Mouse (Mus musculus): ENCODE measurements at regions not wholly inside any gene's neighbourhood (a gene's known extent, or its start where the extent isn't known, plus 50 kb on each side); places are given as distances from the start of the nearest gene placed in this dataset.
A peak's percentile ranks its signal among the peaks of the same experiment; 100 is the strongest.

- TF ChIP-seq EP300 (IDR thresholded peaks at IDR 0.05; ENCODE audit: insufficient read depth, low read depth, low read length): no peak
- TF ChIP-seq POLR2A (IDR thresholded peaks at IDR 0.05; ENCODE audit: insufficient read depth, low read depth, low read length): no peak
- TF ChIP-seq CTCF (IDR thresholded peaks at IDR 0.05): no peak
- H3K79me2 ChIP-seq (replicated peaks; ENCODE audit: control insufficient read depth, insufficient read depth, low read length): no peaks in the 10 kb centered on the region
- H3K27ac ChIP-seq: no peak overlapping the region
- WGBS: 57% methylated on average over 9 of the region's 9 CpGs
- H3K4me1 ChIP-seq (ENCODE audit: control insufficient read depth, insufficient read depth, low read length): no peaks in the 10 kb centered on the region
- peaks cover 12% of the 10 kb centered on the region for H3K27me3 ChIP-seq (ENCODE audit: control insufficient read depth, insufficient read depth, low read length)
- H3K4me3 ChIP-seq: no peak overlapping the region
- no peak for DNase-seq
- intact Hi-C loops (cut with DNase I): no loop called here
- no peak overlapping the region for H3K9ac ChIP-seq (ENCODE audit: low read depth, low read length)
- H3K36me3 ChIP-seq (ENCODE audit: control insufficient read depth, insufficient read depth, low read length): no peaks in the 10 kb centered on the region
Observed at GRCm38 (mm10) chr13:54873882-54874281, 75.3 kb upstream of the Unc5a start.

GRCm38 (mm10) chr13:54874291-54875200, 74.7 kb upstream of the Unc5a start:
- H3K4me1 ChIP-seq (ENCODE audit: control insufficient read depth, insufficient read depth, low read length): no peaks in the 10 kb centered on the region
- no peak for DNase-seq
- H3K27me3 ChIP-seq (ENCODE audit: control insufficient read depth, insufficient read depth, low read length): peaks cover 12% of the 10 kb centered on the region
- TF ChIP-seq EP300 (IDR thresholded peaks at IDR 0.05; ENCODE audit: insufficient read depth, low read depth, low read length): no peak
- TF ChIP-seq CTCF (IDR thresholded peaks at IDR 0.05): no peak
- TF ChIP-seq POLR2A (IDR thresholded peaks at IDR 0.05; ENCODE audit: insufficient read depth, low read depth, low read length): no peak
- H3K27ac ChIP-seq: no peak overlapping the region
- H3K36me3 ChIP-seq (ENCODE audit: control insufficient read depth, insufficient read depth, low read length): no peaks in the 10 kb centered on the region
- no peak overlapping the region for H3K4me3 ChIP-seq
- intact Hi-C loops (cut with DNase I): no loop called here
- WGBS: 3% methylated on average over 38 of the region's 38 CpGs
- H3K79me2 ChIP-seq (replicated peaks; ENCODE audit: control insufficient read depth, insufficient read depth, low read length): no peaks in the 10 kb centered on the region
- no peak overlapping the region for H3K9ac ChIP-seq (ENCODE audit: low read depth, low read length)

GRCm38 (mm10) chr13:54876556-54876955, 72.7 kb upstream of the Unc5a start:
- no peak for TF ChIP-seq POLR2A (IDR thresholded peaks at IDR 0.05; ENCODE audit: insufficient read depth, low read depth, low read length)
- no peak for TF ChIP-seq CTCF (IDR thresholded peaks at IDR 0.05)
- no peak for TF ChIP-seq EP300 (IDR thresholded peaks at IDR 0.05; ENCODE audit: insufficient read depth, low read depth, low read length)
- H3K4me3 ChIP-seq: no peak overlapping the region
- no peaks in the 10 kb centered on the region for H3K36me3 ChIP-seq (ENCODE audit: control insufficient read depth, insufficient read depth, low read length)
- 30% methylated on average over 8 of the region's 8 CpGs for WGBS
- no peak overlapping the region for H3K27ac ChIP-seq
- intact Hi-C loops (cut with DNase I): no loop called here
- H3K27me3 ChIP-seq (ENCODE audit: control insufficient read depth, insufficient read depth, low read length): peaks cover 12% of the 10 kb centered on the region
- no peak for DNase-seq
- no peaks in the 10 kb centered on the region for H3K79me2 ChIP-seq (replicated peaks; ENCODE audit: control insufficient read depth, insufficient read depth, low read length)
- H3K4me1 ChIP-seq (ENCODE audit: control insufficient read depth, insufficient read depth, low read length): no peaks in the 10 kb centered on the region
- H3K9ac ChIP-seq (ENCODE audit: low read depth, low read length): no peak overlapping the region

GRCm38 (mm10) chr13:54877656-54878055, 71.6 kb upstream of the Unc5a start:
- TF ChIP-seq POLR2A (IDR thresholded peaks at IDR 0.05; ENCODE audit: insufficient read depth, low read depth, low read length) (no peak), EP300 (IDR thresholded peaks at IDR 0.05; ENCODE audit: insufficient read depth, low read depth, low read length) (no peak), CTCF (IDR thresholded peaks at IDR 0.05) (no peak)
- 79% methylated on average over 8 of the region's 8 CpGs for WGBS
- intact Hi-C loops (cut with DNase I): no loop called here
- Histone ChIP-seq H3K27me3 (ENCODE audit: control insufficient read depth, insufficient read depth, low read length) (peaks cover 8% of the 10 kb centered on the region), H3K4me1 (ENCODE audit: control insufficient read depth, insufficient read depth, low read length) (no peaks in the 10 kb centered on the region), H3K36me3 (ENCODE audit: control insufficient read depth, insufficient read depth, low read length) (no peaks in the 10 kb centered on the region), H3K9ac (ENCODE audit: low read depth, low read length) (no peak overlapping the region), H3K79me2 (replicated peaks; ENCODE audit: control insufficient read depth, insufficient read depth, low read length) (no peaks in the 10 kb centered on the region), H3K4me3 (no peak overlapping the region), H3K27ac (no peak overlapping the region)
- no peak for DNase-seq

GRCm38 (mm10) chr13:54879325-54879724, 69.9 kb upstream of the Unc5a start:
- H3K4me3 ChIP-seq: no peak overlapping the region
- no peaks in the 10 kb centered on the region for H3K36me3 ChIP-seq (ENCODE audit: control insufficient read depth, insufficient read depth, low read length)
- no peak overlapping the region for H3K27ac ChIP-seq
- no peaks in the 10 kb centered on the region for H3K79me2 ChIP-seq (replicated peaks; ENCODE audit: control insufficient read depth, insufficient read depth, low read length)
- peak in 1 of 2 experiments; percentile 11 for DNase-seq
- WGBS: 53% methylated on average over 5 of the region's 5 CpGs
- intact Hi-C loops (cut with DNase I): no loop called here
- peaks cover 3% of the 10 kb centered on the region for H3K27me3 ChIP-seq (ENCODE audit: control insufficient read depth, insufficient read depth, low read length)
- TF ChIP-seq POLR2A (IDR thresholded peaks at IDR 0.05; ENCODE audit: insufficient read depth, low read depth, low read length) (no peak), EP300 (IDR thresholded peaks at IDR 0.05; ENCODE audit: insufficient read depth, low read depth, low read length) (no peak), CTCF (IDR thresholded peaks at IDR 0.05) (no peak)
- H3K4me1 ChIP-seq (ENCODE audit: control insufficient read depth, insufficient read depth, low read length): no peaks in the 10 kb centered on the region
- H3K9ac ChIP-seq (ENCODE audit: low read depth, low read length): no peak overlapping the region

- no peaks in the 10 kb centered on the region for H3K4me1 ChIP-seq (ENCODE audit: control insufficient read depth, insufficient read depth, low read length)
- 21% methylated on average over 2 of the region's 2 CpGs for WGBS
- H3K27ac ChIP-seq: no peak overlapping the region
- DNase-seq: no peak
- no peak overlapping the region for H3K9ac ChIP-seq (ENCODE audit: low read depth, low read length)
- H3K27me3 ChIP-seq (ENCODE audit: control insufficient read depth, insufficient read depth, low read length): no peaks in the 10 kb centered on the region; the same call in 1 of the 2 replicates
- TF ChIP-seq EP300 (IDR thresholded peaks at IDR 0.05; ENCODE audit: insufficient read depth, low read depth, low read length) (no peak), POLR2A (IDR thresholded peaks at IDR 0.05; ENCODE audit: insufficient read depth, low read depth, low read length) (no peak), CTCF (IDR thresholded peaks at IDR 0.05) (no peak)
- H3K79me2 ChIP-seq (replicated peaks; ENCODE audit: control insufficient read depth, insufficient read depth, low read length): no peaks in the 10 kb centered on the region
- no peak overlapping the region for H3K4me3 ChIP-seq
- intact Hi-C loops (cut with DNase I): no loop called here
- no peaks in the 10 kb centered on the region for H3K36me3 ChIP-seq (ENCODE audit: control insufficient read depth, insufficient read depth, low read length)
Observed at GRCm38 (mm10) chr13:54880204-54880603, 69.0 kb upstream of the Unc5a start.

Measured in heart, adult 2 months (tissue).